ENCODE assay signal across 18 mouse cellular contexts in genomic region chr14:26076620-26077390, GRCm38 (mm10). TPM values are rescaled to one million over a fixed set of nuclear protein-coding genes. Genes with fewer than 3 reads are reported as not detected.
DNase-seq lines count a peak whose midpoint lies in the region; ATAC-seq and TF ChIP-seq lines count a peak whose summit lies in the region.
"Not testable (repeated sequence)": the region's sequence is repeated elsewhere in the genome, so short reads cannot be mapped to it uniquely, and the experiment has no call there.
"Had no signal": no experiment of that assay in that cellular context is flagged by ENCODE, and none has a peak within 500 bp of the region (broad histone marks: within the 10 kb centered on the region; RNA-seq: fewer than 3 reads in every experiment).

No protein-coding gene starts in this region.

- not testable (repeated sequence) for H3K4me2 ChIP-seq in intestine, embryonic 14.5 days (ENCODE audit: low read length); intestine, embryonic 16.5 days (ENCODE audit: low read depth, low read length); liver, embryonic 12.5 days; liver, embryonic 14.5 days (ENCODE audit: low read depth); liver, embryonic 16.5 days (ENCODE audit: low read depth, low read length); stomach, embryonic 14.5 days (replicated peaks; ENCODE audit: low read depth, low read length); stomach, embryonic 16.5 days (ENCODE audit: low read depth, low read length)

- not testable (repeated sequence) for TF ChIP-seq EP300 in liver, embryonic 14.5 days (IDR thresholded peaks at IDR 0.05; ENCODE audit: low read depth)

- H3K36me3 ChIP-seq in intestine, embryonic 14.5 days (ENCODE audit: control insufficient read depth, insufficient read depth, low read length); intestine, embryonic 16.5 days (ENCODE audit: control insufficient read depth, insufficient read depth, low read length); liver, embryonic 12.5 days; liver, embryonic 14.5 days (replicated peaks; ENCODE audit: control insufficient read depth, insufficient read depth, low read depth); liver, embryonic 16.5 days (ENCODE audit: control insufficient read depth, insufficient read depth); stomach, embryonic 14.5 days (ENCODE audit: control insufficient read depth, insufficient read depth, low read length); stomach, embryonic 16.5 days (ENCODE audit: control insufficient read depth, insufficient read depth, low read length): not testable (repeated sequence)

- H3K9ac ChIP-seq in intestine, embryonic 14.5 days (ENCODE audit: low read length); intestine, embryonic 16.5 days (ENCODE audit: low read depth, low read length); liver, embryonic 12.5 days; liver, embryonic 14.5 days (replicated peaks); liver, embryonic 16.5 days (ENCODE audit: low read depth, low read length); stomach, embryonic 14.5 days (replicated peaks; ENCODE audit: low read depth, low read length); stomach, embryonic 16.5 days (ENCODE audit: low read length): not testable (repeated sequence)

- TF ChIP-seq CTCF in liver, embryonic 14.5 days (IDR thresholded peaks at IDR 0.05; ENCODE audit: low read depth), result not testable (repeated sequence)

- H3K4me1 ChIP-seq in intestine, embryonic 14.5 days (replicated peaks; ENCODE audit: control insufficient read depth, insufficient read depth, low read length); intestine, embryonic 16.5 days (ENCODE audit: control insufficient read depth, insufficient read depth, low read length); liver, embryonic 12.5 days; liver, embryonic 14.5 days (replicated peaks; ENCODE audit: control insufficient read depth in 2 of 2, insufficient read depth in 2 of 2, low read length in 1 of 2); liver, embryonic 16.5 days (ENCODE audit: control insufficient read depth, low read depth, low read length); stomach, embryonic 14.5 days (ENCODE audit: control insufficient read depth, insufficient read depth, low read length); stomach, embryonic 16.5 days (ENCODE audit: control insufficient read depth, insufficient read depth, low read length): not testable (repeated sequence)

- peak; percentile 93 for ATAC-seq in intestine, embryonic 14.5 days (replicated peaks; ENCODE audit: low FRiP score, low TSS enrichment, low read depth)
- ATAC-seq in intestine, embryonic 16.5 days, result peak; percentile 98
- 0 out of 2 replicates have a peak, but pooled peaks have one; percentile 35 for ATAC-seq in liver, embryonic 12.5 days
- ATAC-seq in liver, embryonic 14.5 days (ENCODE audit: insufficient read depth), result peak; percentile 78
- peak; percentile 93 for ATAC-seq in liver, embryonic 16.5 days (ENCODE audit: low read depth)
- ATAC-seq in stomach, embryonic 14.5 days (ENCODE audit: insufficient number of reproducible peaks, insufficient read depth, low FRiP score, low read depth), result peak; percentile 77; the same call in 1 of the 2 replicates
- peak; percentile 62; the same call in 1 of the 2 replicates for ATAC-seq in stomach, embryonic 16.5 days (ENCODE audit: insufficient read depth, low FRiP score)

- not testable (repeated sequence) for DNase-seq in intestine, embryonic 14.5 days (ENCODE audit: low spot score); liver, embryonic 14.5 days (ENCODE audit: low read depth in 3 of 3, low spot score in 3 of 3)

- WGBS in intestine, embryonic 14.5 days, result no CpG with 5 or more reads among the region's 5 CpGs
- no CpG with 5 or more reads among the region's 5 CpGs for WGBS in intestine, embryonic 16.5 days
- WGBS in liver, embryonic 12.5 days (ENCODE audit: insufficient replicate concordance), result no CpG with 5 or more reads among the region's 5 CpGs
- no CpG with 5 or more reads among the region's 5 CpGs for WGBS in liver, embryonic 14.5 days (ENCODE audit: insufficient replicate concordance)
- no CpG with 5 or more reads among the region's 5 CpGs for WGBS in liver, embryonic 16.5 days (ENCODE audit: insufficient replicate concordance)
- WGBS in stomach, embryonic 14.5 days, result no CpG with 5 or more reads among the region's 5 CpGs
- no CpG with 5 or more reads among the region's 5 CpGs for WGBS in stomach, embryonic 16.5 days

- not testable (repeated sequence) for H3K27me3 ChIP-seq in intestine, embryonic 14.5 days (replicated peaks; ENCODE audit: control insufficient read depth, insufficient read depth, low read length); intestine, embryonic 16.5 days (replicated peaks; ENCODE audit: control insufficient read depth, insufficient read depth, low read length); liver, embryonic 12.5 days (replicated peaks); liver, embryonic 14.5 days (ENCODE audit: control insufficient read depth, insufficient read depth, low read length); liver, embryonic 16.5 days (ENCODE audit: control insufficient read depth, insufficient read depth, low read depth, low read length); stomach, embryonic 14.5 days (ENCODE audit: control insufficient read depth, insufficient read depth, low read length); stomach, embryonic 16.5 days (ENCODE audit: control insufficient read depth, insufficient read depth, low read length)

- not testable (repeated sequence) for H3K27ac ChIP-seq in intestine, embryonic 14.5 days (ENCODE audit: low read depth); intestine, embryonic 16.5 days (ENCODE audit: low read length); liver, embryonic 12.5 days; liver, embryonic 14.5 days; liver, embryonic 16.5 days (ENCODE audit: low read length); stomach, embryonic 14.5 days (ENCODE audit: low read length); stomach, embryonic 16.5 days (ENCODE audit: low read length)

- H3K4me3 ChIP-seq in intestine, embryonic 14.5 days (ENCODE audit: low read depth, low read length); intestine, embryonic 16.5 days (ENCODE audit: low read length); liver, embryonic 12.5 days; liver, embryonic 14.5 days (ENCODE audit: insufficient read depth in 1 of 2, low read depth in 2 of 2, low read length in 2 of 2); liver, embryonic 16.5 days (ENCODE audit: low read depth, low read length); stomach, embryonic 14.5 days (ENCODE audit: low read depth, low read length); stomach, embryonic 16.5 days (replicated peaks; ENCODE audit: low read length): not testable (repeated sequence)

- H3K9me3 ChIP-seq in intestine, embryonic 14.5 days (ENCODE audit: control insufficient read depth, low read length); intestine, embryonic 16.5 days (ENCODE audit: control insufficient read depth, low read length); liver, embryonic 12.5 days (replicated peaks); liver, embryonic 14.5 days (ENCODE audit: control insufficient read depth, low read length); liver, embryonic 16.5 days (replicated peaks; ENCODE audit: control insufficient read depth, low read length); stomach, embryonic 14.5 days (ENCODE audit: control insufficient read depth, low read depth, low read length); stomach, embryonic 16.5 days (replicated peaks; ENCODE audit: control insufficient read depth, low read length): not testable (repeated sequence)

RNA-seq across cellular contexts. Expression of gene Cphx2, which starts 4.5 kb away (rescaled TPM):
- not detected in 2 replicates for polyA plus RNA-seq in intestine, embryonic 14.5 days (2014; fragmentation: Nextera tagmentation; extraction: Ambion mirVana)
- polyA plus RNA-seq in intestine, embryonic 16.5 days (2015; fragmentation: Nextera tagmentation; extraction: Ambion mirVana), result not detected in 2 replicates
- not detected in 2 replicates for polyA plus RNA-seq in liver, embryonic 12.5 days (2016; fragmentation: Nextera tagmentation; extraction: Ambion mirVana)
- polyA plus RNA-seq in liver, embryonic 14.5 days (2012; rRNA removed), result not detected in 2 replicates
- not detected in 2 replicates for polyA plus RNA-seq in liver, embryonic 14.5 days (2014; fragmentation: Nextera tagmentation; extraction: Ambion mirVana)
- polyA plus RNA-seq in liver, embryonic 16.5 days (2015; fragmentation: Nextera tagmentation; extraction: Ambion mirVana), result not detected in 2 replicates
- polyA plus RNA-seq in stomach, embryonic 14.5 days (2014; fragmentation: Nextera tagmentation; extraction: Ambion mirVana), result not detected in 2 replicates
- not detected in 2 replicates for polyA plus RNA-seq in stomach, embryonic 16.5 days (2015; fragmentation: Nextera tagmentation; extraction: Ambion mirVana)
- polyA plus RNA-seq: activated CD4-positive, CD25-positive, alpha-beta regulatory T cell, adult 4 months; CD4-positive, CD25-positive, alpha-beta regulatory T cell, adult 4 months; cerebellum, adult 2 months; cortical plate, adult 2 months; embryonic facial prominence, embryonic 10.5 days; embryonic facial prominence, embryonic 12.5 days; embryonic facial prominence, embryonic 14.5 days; forebrain, embryonic 11.5 days; forebrain, embryonic 13.5 days; G1E; Patski had no signal

RNA-seq across cellular contexts. Expression of gene Cphx3, which starts 5.3 kb away (rescaled TPM):
- 0.32 and 0.68 TPM in 2 replicates for polyA plus RNA-seq in intestine, embryonic 14.5 days (2014; fragmentation: Nextera tagmentation; extraction: Ambion mirVana)
- 0.21 TPM in 1 of 2 replicates, not detected in the other for polyA plus RNA-seq in intestine, embryonic 16.5 days (2015; fragmentation: Nextera tagmentation; extraction: Ambion mirVana)
- not detected in 2 replicates for polyA plus RNA-seq in liver, embryonic 12.5 days (2016; fragmentation: Nextera tagmentation; extraction: Ambion mirVana)
- polyA plus RNA-seq in liver, embryonic 14.5 days (2012; rRNA removed), result not detected in 2 replicates
- polyA plus RNA-seq in liver, embryonic 14.5 days (2014; fragmentation: Nextera tagmentation; extraction: Ambion mirVana), result not detected in 2 replicates
- polyA plus RNA-seq in liver, embryonic 16.5 days (2015; fragmentation: Nextera tagmentation; extraction: Ambion mirVana), result 0.15 TPM in 1 of 2 replicates, not detected in the other
- polyA plus RNA-seq in stomach, embryonic 14.5 days (2014; fragmentation: Nextera tagmentation; extraction: Ambion mirVana), result not detected in 2 replicates
- polyA plus RNA-seq in stomach, embryonic 16.5 days (2015; fragmentation: Nextera tagmentation; extraction: Ambion mirVana), result 0.31 TPM in 1 of 2 replicates, not detected in the other
- polyA plus RNA-seq: activated CD4-positive, CD25-positive, alpha-beta regulatory T cell, adult 4 months; CD4-positive, CD25-positive, alpha-beta regulatory T cell, adult 4 months; cerebellum, adult 2 months; cortical plate, adult 2 months; embryonic facial prominence, embryonic 10.5 days; embryonic facial prominence, embryonic 12.5 days; embryonic facial prominence, embryonic 14.5 days; forebrain, embryonic 11.5 days; forebrain, embryonic 13.5 days; G1E; Patski had no signal

RNA-seq across cellular contexts. Expression of gene Tmem254c, which starts 9.7 kb away (rescaled TPM):
- 60.1 and 70.8 TPM in 2 replicates for polyA plus RNA-seq in intestine, embryonic 14.5 days (2014; fragmentation: Nextera tagmentation; extraction: Ambion mirVana)
- 56.1 and 61.1 TPM in 2 replicates for polyA plus RNA-seq in intestine, embryonic 16.5 days (2015; fragmentation: Nextera tagmentation; extraction: Ambion mirVana)
- 12.9 and 13.0 TPM in 2 replicates for polyA plus RNA-seq in liver, embryonic 12.5 days (2016; fragmentation: Nextera tagmentation; extraction: Ambion mirVana)
- polyA plus RNA-seq in liver, embryonic 14.5 days (2012; rRNA removed), result 5.0 and 6.0 TPM in 2 replicates
- 12.3 and 13.8 TPM in 2 replicates for polyA plus RNA-seq in liver, embryonic 14.5 days (2014; fragmentation: Nextera tagmentation; extraction: Ambion mirVana)
- polyA plus RNA-seq in liver, embryonic 16.5 days (2015; fragmentation: Nextera tagmentation; extraction: Ambion mirVana), result 8.7 and 9.3 TPM in 2 replicates
- 46.0 and 70.5 TPM in 2 replicates for polyA plus RNA-seq in stomach, embryonic 14.5 days (2014; fragmentation: Nextera tagmentation; extraction: Ambion mirVana)
- polyA plus RNA-seq in stomach, embryonic 16.5 days (2015; fragmentation: Nextera tagmentation; extraction: Ambion mirVana), result 47.8 and 56.8 TPM in 2 replicates
- polyA plus RNA-seq: cortical plate, adult 2 months had no signal

RNA-seq across cellular contexts. Expression of gene Gm9780, which starts 34.3 kb away (rescaled TPM):
- 13.9 and 19.3 TPM in 2 replicates for polyA plus RNA-seq in intestine, embryonic 14.5 days (2014; fragmentation: Nextera tagmentation; extraction: Ambion mirVana)
- polyA plus RNA-seq in intestine, embryonic 16.5 days (2015; fragmentation: Nextera tagmentation; extraction: Ambion mirVana), result 21.4 and 24.3 TPM in 2 replicates
- 0.26 and 1.3 TPM in 2 replicates for polyA plus RNA-seq in liver, embryonic 12.5 days (2016; fragmentation: Nextera tagmentation; extraction: Ambion mirVana)
- 2.6 and 3.3 TPM in 2 replicates for polyA plus RNA-seq in liver, embryonic 14.5 days (2012; rRNA removed)
- 1.2 and 1.9 TPM in 2 replicates for polyA plus RNA-seq in liver, embryonic 14.5 days (2014; fragmentation: Nextera tagmentation; extraction: Ambion mirVana)
- polyA plus RNA-seq in liver, embryonic 16.5 days (2015; fragmentation: Nextera tagmentation; extraction: Ambion mirVana), result 2.6 and 4.2 TPM in 2 replicates
- polyA plus RNA-seq in stomach, embryonic 14.5 days (2014; fragmentation: Nextera tagmentation; extraction: Ambion mirVana), result 36.3 and 40.2 TPM in 2 replicates
- polyA plus RNA-seq in stomach, embryonic 16.5 days (2015; fragmentation: Nextera tagmentation; extraction: Ambion mirVana), result 55.8 and 60.4 TPM in 2 replicates
- polyA plus RNA-seq: activated CD4-positive, CD25-positive, alpha-beta regulatory T cell, adult 4 months; CD4-positive, CD25-positive, alpha-beta regulatory T cell, adult 4 months; embryonic facial prominence, embryonic 10.5 days; G1E; Patski had no signal

RNA-seq across cellular contexts. Expression of gene Duxbl2, which starts 41.3 kb away (rescaled TPM):
- polyA plus RNA-seq in intestine, embryonic 14.5 days (2014; fragmentation: Nextera tagmentation; extraction: Ambion mirVana), result 1.8 TPM in 1 of 2 replicates, not detected in the other
- 0.70 TPM in 1 of 2 replicates, not detected in the other for polyA plus RNA-seq in intestine, embryonic 16.5 days (2015; fragmentation: Nextera tagmentation; extraction: Ambion mirVana)
- polyA plus RNA-seq in liver, embryonic 12.5 days (2016; fragmentation: Nextera tagmentation; extraction: Ambion mirVana), result 0.42 TPM in 1 of 2 replicates, not detected in the other
- polyA plus RNA-seq in liver, embryonic 14.5 days (2012; rRNA removed), result 0.06 TPM in 1 of 2 replicates, not detected in the other
- not detected in 2 replicates for polyA plus RNA-seq in liver, embryonic 14.5 days (2014; fragmentation: Nextera tagmentation; extraction: Ambion mirVana)
- polyA plus RNA-seq in liver, embryonic 16.5 days (2015; fragmentation: Nextera tagmentation; extraction: Ambion mirVana), result not detected in 2 replicates
- polyA plus RNA-seq in stomach, embryonic 14.5 days (2014; fragmentation: Nextera tagmentation; extraction: Ambion mirVana), result 2.1 and 2.2 TPM in 2 replicates
- 0.96 and 2.2 TPM in 2 replicates for polyA plus RNA-seq in stomach, embryonic 16.5 days (2015; fragmentation: Nextera tagmentation; extraction: Ambion mirVana)
- polyA plus RNA-seq: activated CD4-positive, CD25-positive, alpha-beta regulatory T cell, adult 4 months; CD4-positive, CD25-positive, alpha-beta regulatory T cell, adult 4 months; cerebellum, adult 2 months; embryonic facial prominence, embryonic 10.5 days; embryonic facial prominence, embryonic 12.5 days; forebrain, embryonic 11.5 days; forebrain, embryonic 13.5 days; G1E; Patski had no signal

Comparison
In these comparisons a context has a peak if more than half of its experiments do, and no peak if none do; other contexts are left out.
1. ATAC-seq: peak in every context shown above with its lines; median percentile 98 in intestine, embryonic 16.5 days; 93 in intestine, embryonic 14.5 days; 93 in liver, embryonic 16.5 days; 78 in liver, embryonic 14.5 days; 77 in stomach, embryonic 14.5 days; 62 in stomach, embryonic 16.5 days; 35 in liver, embryonic 12.5 days.